Mouse (Mus musculus) intestine, embryonic 14.5 days (tissue): ENCODE results near the gene Elovl6. TPM values are rescaled to one million over a fixed set of nuclear protein-coding genes. Genes with fewer than 3 reads are reported as not detected.

ENCODE experiments used
- ATAC-seq: fragments of 200-750 bp; cut with Nextera tagmentation; replicated peaks from 2 replicates; pipeline ENCODE4 v1.8.0; 2017; ENCODE audit warnings: low read depth, moderate number of reproducible peaks, moderate TSS enrichment, moderate library complexity; ENCODE audit not compliant: low FRiP score, low TSS enrichment
- DNase-seq: peaks from one replicate; pipeline ENCODE4 v3.0.0-alpha.2; 2018; ENCODE audit warnings: low spot score
- H3K27ac ChIP-seq: fragments of 300-500 bp; sonication (generic); 2 replicates; pipeline ENCODE4 v1.5.1; 2014; ENCODE audit warnings: low read depth, mild to moderate bottlenecking, control low read depth
- H3K27me3 ChIP-seq: fragments of 300-500 bp; sonication (generic); replicated peaks from 2 replicates; pipeline ENCODE4 v1.6.1; 2014; ENCODE audit warnings: low read length, control low read depth; ENCODE audit not compliant: control insufficient read depth, insufficient read depth
- H3K36me3 ChIP-seq: fragments of 300-500 bp; sonication (generic); 2 replicates; pipeline ENCODE4 v1.6.1; 2014; ENCODE audit warnings: low read length, control low read depth; ENCODE audit not compliant: control insufficient read depth, insufficient read depth
- H3K4me1 ChIP-seq: fragments of 300-500 bp; sonication (generic); replicated peaks from 2 replicates; pipeline ENCODE4 v1.6.1; 2014; ENCODE audit warnings: low read length, control low read depth, mixed read lengths; ENCODE audit not compliant: control insufficient read depth, insufficient read depth
- H3K4me2 ChIP-seq: fragments of 300-500 bp; sonication (generic); 2 replicates; pipeline ENCODE4 v1.6.1; 2014; ENCODE audit warnings: low read length
- H3K4me3 ChIP-seq: fragments of 300-500 bp; sonication (generic); 2 replicates; pipeline ENCODE4 v1.5.1; 2014; ENCODE audit warnings: low read depth, low read length, control low read depth, mixed read lengths
- H3K9ac ChIP-seq: fragments of 300-500 bp; sonication (generic); 2 replicates; pipeline ENCODE4 v1.6.1; 2014; ENCODE audit warnings: mild to moderate bottlenecking, low read length
- H3K9me3 ChIP-seq: fragments of 300-500 bp; sonication (generic); 2 replicates; pipeline ENCODE4 v1.6.1; 2016; ENCODE audit warnings: low read length, control low read depth; ENCODE audit not compliant: control insufficient read depth
- WGBS: fragments of 180-500 bp; shearing (Covaris S2); extraction: QIAGEN DNeasy Blood & Tissue Kit; methylation state at CpG from one replicate; pipeline ENCODE4 v1.1.7; 2014; 5-methylcytosine and 5-hydroxymethylcytosine counted together
- polyA plus RNA-seq: library from polyadenylated mRNA; unstranded; fragments of >200 nt; fragmentation: Nextera tagmentation; extraction: Ambion mirVana; gene quantifications from 2 replicates; pipeline ENCODE4 v1.2.1, GENCODE M21; 2014

The Elovl6 gene
- polyA plus RNA-seq, 1 experiment from 2014 or later: 53.4 TPM

- H3K27ac ChIP-seq: no peak overlapping the region
- ATAC-seq (no peak), DNase-seq (no peak)
- no peak overlapping the region for H3K4me3 ChIP-seq
- no peak overlapping the region for H3K9ac ChIP-seq
- no peaks in the 10 kb centered on the region for H3K36me3 ChIP-seq
- whole genome bisulfite sequencing: 76% methylated on average over 9 of the region's 9 CpGs
- H3K9me3 ChIP-seq: no peaks in the 10 kb centered on the region
- no peak overlapping the region for H3K4me2 ChIP-seq
- H3K27me3 ChIP-seq: no peaks in the 10 kb centered on the region
- peaks cover 4% of the 10 kb centered on the region; the same call in 1 of the 2 replicates for H3K4me1 ChIP-seq
Observed at GRCm38 (mm10) chr3:129622120-129622519, 90.0 kb downstream of the Elovl6 start.

- Histone ChIP-seq H3K4me2 (no peak overlapping the region), H3K27me3 (no peaks in the 10 kb centered on the region), H3K9me3 (no peaks in the 10 kb centered on the region), H3K9ac (no peak overlapping the region), H3K4me1 (peaks cover 4% of the 10 kb centered on the region; the same call in 1 of the 2 replicates), H3K36me3 (no peaks in the 10 kb centered on the region), H3K4me3 (no peak overlapping the region), H3K27ac (no peak overlapping the region)
- ATAC-seq (no peak), DNase-seq (no peak)
- 94% methylated on average over 5 of the region's 5 CpGs for WGBS
Observed at GRCm38 (mm10) chr3:129622705-129623104, 90.5 kb downstream of the Elovl6 start.

GRCm38 (mm10) chr3:129624193-129624805 is 92.1 kb downstream of the Elovl6 start:
- H3K4me3 ChIP-seq: no peak overlapping the region
- no peak overlapping the region for H3K27ac ChIP-seq
- no peak overlapping the region for H3K9ac ChIP-seq
- ATAC-seq (no peak), DNase-seq (no peak)
- WGBS: 95% methylated on average over 10 of the region's 10 CpGs
- no peaks in the 10 kb centered on the region for H3K9me3 ChIP-seq
- H3K27me3 ChIP-seq: no peaks in the 10 kb centered on the region
- H3K4me2 ChIP-seq: no peak overlapping the region
- H3K36me3 ChIP-seq: peaks cover 10% of the 10 kb centered on the region; the same call in 1 of the 2 replicates
- H3K4me1 ChIP-seq: peaks cover 4% of the 10 kb centered on the region; the same call in 1 of the 2 replicates

- Histone ChIP-seq H3K4me3 (no peak overlapping the region), H3K9ac (no peak overlapping the region), H3K27ac (no peak overlapping the region), H3K36me3 (peaks cover 28% of the 10 kb centered on the region), H3K4me2 (no peak overlapping the region), H3K27me3 (no peaks in the 10 kb centered on the region), H3K9me3 (no peaks in the 10 kb centered on the region), H3K4me1 (no peaks in the 10 kb centered on the region)
- no peak for ATAC-seq
- DNase-seq: no peak
- WGBS: 80% methylated on average over 4 of the region's 4 CpGs
Observed at GRCm38 (mm10) chr3:129627281-129627680, 95.1 kb downstream of the Elovl6 start.

- Histone ChIP-seq H3K4me2 (no peak overlapping the region), H3K27me3 (no peaks in the 10 kb centered on the region), H3K9me3 (no peaks in the 10 kb centered on the region), H3K4me1 (no peaks in the 10 kb centered on the region), H3K9ac (no peak overlapping the region), H3K36me3 (peaks cover 39% of the 10 kb centered on the region), H3K27ac (no peak overlapping the region), H3K4me3 (no peak overlapping the region)
- 71% methylated on average over 1 of the region's 1 CpGs for WGBS
- DNase-seq: no peak
- ATAC-seq: no peak
Observed at GRCm38 (mm10) chr3:129631018-129631417, 98.9 kb downstream of the Elovl6 start.

GRCm38 (mm10) chr3:129631857-129632256 is 99.7 kb downstream of the Elovl6 start:
- ATAC-seq (no peak), DNase-seq (no peak)
- Histone ChIP-seq H3K9ac (no peak overlapping the region), H3K9me3 (no peaks in the 10 kb centered on the region), H3K4me3 (no peak overlapping the region), H3K4me1 (no peaks in the 10 kb centered on the region), H3K27me3 (no peaks in the 10 kb centered on the region), H3K36me3 (peaks cover 44% of the 10 kb centered on the region), H3K27ac (no peak overlapping the region), H3K4me2 (no peak overlapping the region)
- WGBS: 96% methylated on average over 5 of the region's 5 CpGs

GRCm38 (mm10) chr3:129633518-129633917 is 101.4 kb downstream of the Elovl6 start:
- no peaks in the 10 kb centered on the region for H3K27me3 ChIP-seq
- ATAC-seq: no peak
- H3K36me3 ChIP-seq: peaks cover 49% of the 10 kb centered on the region
- DNase-seq: no peak
- WGBS: 42% methylated on average over 8 of the region's 8 CpGs
- no peak overlapping the region for H3K9ac ChIP-seq
- H3K4me3 ChIP-seq: no peak overlapping the region
- H3K4me1 ChIP-seq: no peaks in the 10 kb centered on the region
- H3K4me2 ChIP-seq: no peak overlapping the region
- no peaks in the 10 kb centered on the region for H3K9me3 ChIP-seq
- H3K27ac ChIP-seq: no peak overlapping the region; the same call in 1 of the 2 replicates

- Histone ChIP-seq H3K4me3 (no peak overlapping the region), H3K27ac (peak overlapping the region; percentile 9; the same call in 1 of the 2 replicates), H3K27me3 (no peaks in the 10 kb centered on the region), H3K36me3 (peaks cover 41% of the 10 kb centered on the region), H3K4me1 (no peaks in the 10 kb centered on the region), H3K9me3 (no peaks in the 10 kb centered on the region), H3K4me2 (no peak overlapping the region), H3K9ac (no peak overlapping the region)
- WGBS: 75% methylated on average over 11 of the region's 11 CpGs
- ATAC-seq (no peak), DNase-seq (no peak)
Observed at GRCm38 (mm10) chr3:129634260-129634901, 102.2 kb downstream of the Elovl6 start.

GRCm38 (mm10) chr3:129637446-129637845 is 105.3 kb downstream of the Elovl6 start:
- H3K9me3 ChIP-seq: no peaks in the 10 kb centered on the region
- H3K9ac ChIP-seq: no peak overlapping the region
- no peak overlapping the region for H3K4me2 ChIP-seq
- no peak for DNase-seq
- H3K27me3 ChIP-seq: no peaks in the 10 kb centered on the region
- peaks cover 23% of the 10 kb centered on the region for H3K36me3 ChIP-seq
- no peak overlapping the region for H3K4me3 ChIP-seq
- no peak overlapping the region for H3K27ac ChIP-seq
- WGBS: 82% methylated on average over 6 of the region's 6 CpGs
- ATAC-seq: no peak
- peaks cover 4% of the 10 kb centered on the region; the same call in 1 of the 2 replicates for H3K4me1 ChIP-seq
